Mouse (Mus musculus) forebrain, embryonic 16.5 days (tissue): ENCODE data around the gene Sync. TPM values are rescaled to one million over a fixed set of nuclear protein-coding genes. Genes with fewer than 3 reads are reported as not detected.

ENCODE experiments used
- ATAC-seq: fragments of 200-750 bp; cut with Nextera tagmentation; 2 replicates; pipeline ENCODE4 v1.8.0; 2017; ENCODE audit warnings: mild to moderate bottlenecking, moderate library complexity
- H3K27ac ChIP-seq: fragments of 300-500 bp; sonication (generic); 2 replicates; pipeline ENCODE4 v1.5.1; 2014; ENCODE audit warnings: low read length, control low read depth
- H3K27me3 ChIP-seq: fragments of 300-500 bp; sonication (generic); replicated peaks from 2 replicates; pipeline ENCODE4 v1.6.1; 2014; ENCODE audit warnings: low read length; ENCODE audit not compliant: control insufficient read depth, insufficient read depth
- H3K36me3 ChIP-seq: fragments of 300-500 bp; sonication (generic); 2 replicates; pipeline ENCODE4 v1.6.1; 2014; ENCODE audit not compliant: control insufficient read depth, insufficient read depth
- H3K4me1 ChIP-seq: fragments of 300-500 bp; sonication (generic); replicated peaks from 2 replicates; pipeline ENCODE4 v1.6.1; 2014; ENCODE audit warnings: low read length; ENCODE audit not compliant: control insufficient read depth, insufficient read depth
- H3K4me2 ChIP-seq: fragments of 300-500 bp; sonication (generic); 2 replicates; pipeline ENCODE4 v1.6.1; 2014; ENCODE audit warnings: mild to moderate bottlenecking, low read length, control low read depth
- H3K4me3 ChIP-seq: fragments of 300-500 bp; sonication (generic); replicated peaks from 2 replicates; pipeline ENCODE4 v1.5.1; 2014; ENCODE audit warnings: mild to moderate bottlenecking, low read length, control low read depth
- H3K9ac ChIP-seq: fragments of 300-500 bp; sonication (generic); replicated peaks from 2 replicates; pipeline ENCODE4 v1.6.1; 2014; ENCODE audit warnings: low read depth, low read length, control low read depth
- H3K9me3 ChIP-seq: fragments of 300-500 bp; sonication (generic); 2 replicates; pipeline ENCODE4 v1.6.1; 2016; ENCODE audit warnings: low read length; ENCODE audit not compliant: control insufficient read depth
- WGBS: fragments of 180-500 bp; shearing (Covaris S2); extraction: QIAGEN DNeasy Blood & Tissue Kit; methylation state at CpG from one replicate; pipeline ENCODE4 v1.1.7; 2014; 5-methylcytosine and 5-hydroxymethylcytosine counted together
- polyA plus RNA-seq: library from polyadenylated mRNA; unstranded; fragments of >200 nt; fragmentation: Nextera tagmentation; extraction: Ambion mirVana; gene quantifications from 2 replicates; pipeline ENCODE4 v1.2.1, GENCODE M21; 2015

Gene Sync
- polyA plus RNA-seq, 1 experiment from 2014 or later: 0.38 TPM

DNA sequence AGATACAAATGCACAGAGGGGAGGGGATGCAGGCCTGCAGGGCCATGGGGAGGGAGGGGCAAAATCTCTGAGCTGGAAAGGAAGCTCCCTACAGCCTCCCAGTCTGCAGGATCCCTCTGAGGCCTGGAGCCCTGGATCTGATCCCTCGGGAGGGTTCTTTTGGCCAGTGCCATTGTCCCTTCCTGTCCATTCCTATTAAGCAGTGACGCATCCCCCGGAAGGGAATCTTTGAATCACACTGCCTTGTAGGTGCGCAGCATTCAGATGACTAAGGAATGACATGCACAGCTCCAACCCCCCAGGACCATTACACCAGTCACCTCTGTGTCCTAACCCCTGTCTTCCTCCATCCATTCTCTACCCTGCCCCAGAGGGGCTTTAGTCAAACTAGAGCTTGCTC lies 28.3 kb upstream of the Sync start:
- ATAC-seq: no peak
- H3K4me3 ChIP-seq: no peak overlapping the region
- WGBS: 52% methylated on average over 4 of the region's 4 CpGs
- H3K36me3 ChIP-seq: no peaks in the 10 kb centered on the region
- H3K9me3 ChIP-seq: no peaks in the 10 kb centered on the region
- 0 out of 2 replicates have a peak, but pooled peaks cover 3% of the 10 kb centered on the region for H3K4me1 ChIP-seq
- H3K27ac ChIP-seq: no peak overlapping the region
- no peak overlapping the region for H3K9ac ChIP-seq
- no peaks in the 10 kb centered on the region for H3K27me3 ChIP-seq
- no peak overlapping the region for H3K4me2 ChIP-seq

DNA sequence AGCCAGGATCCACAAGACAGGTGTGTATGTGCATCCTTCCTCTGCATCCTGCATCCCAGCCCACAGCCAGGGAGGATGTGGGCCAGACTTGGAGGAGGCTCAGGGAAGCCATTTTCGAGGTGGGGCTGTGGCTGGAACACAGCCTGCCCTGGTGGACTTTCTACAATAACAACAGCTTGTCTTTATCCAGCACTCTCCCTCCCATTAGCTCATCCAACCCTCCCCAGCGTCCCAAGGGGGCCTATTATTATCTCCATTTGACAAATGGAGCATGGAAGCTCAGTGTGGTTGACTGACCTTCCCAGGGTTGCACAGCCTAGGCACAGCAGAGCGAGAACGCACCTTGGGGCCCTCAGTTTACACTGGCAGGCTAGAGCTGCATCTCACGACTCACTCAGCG lies 26.7 kb upstream of the Sync start:
- Histone ChIP-seq H3K9ac (no peak overlapping the region), H3K27me3 (no peaks in the 10 kb centered on the region), H3K36me3 (no peaks in the 10 kb centered on the region), H3K4me2 (no peak overlapping the region), H3K9me3 (no peaks in the 10 kb centered on the region), H3K4me3 (no peak overlapping the region), H3K27ac (no peak overlapping the region), H3K4me1 (0 out of 2 replicates have a peak, but pooled peaks cover 3% of the 10 kb centered on the region)
- no peak for ATAC-seq
- 12% methylated on average over 6 of the region's 6 CpGs for WGBS

GRCm38 (mm10) chr4:129261196-129261595 lies 26.2 kb upstream of the Sync start, which contains the start of gene C77080:
Gene C77080, minus strand, starts transcription at chr4:129261404.
- Histone ChIP-seq H3K36me3 (no peaks in the 10 kb centered on the region), H3K9ac (no peak within 1 kb of the TSS), H3K4me2 (no peak within 1 kb of the TSS), H3K27me3 (no peaks in the 10 kb centered on the region), H3K4me3 (no peak within 1 kb of the TSS), H3K9me3 (no peaks in the 10 kb centered on the region), H3K4me1 (0 out of 2 replicates have a peak, but pooled peaks cover 3% of the 10 kb centered on the region), H3K27ac (no peak within 1 kb of the TSS)
- ATAC-seq: no peak
- 6% methylated on average over 4 of the region's 4 CpGs for WGBS

DNA sequence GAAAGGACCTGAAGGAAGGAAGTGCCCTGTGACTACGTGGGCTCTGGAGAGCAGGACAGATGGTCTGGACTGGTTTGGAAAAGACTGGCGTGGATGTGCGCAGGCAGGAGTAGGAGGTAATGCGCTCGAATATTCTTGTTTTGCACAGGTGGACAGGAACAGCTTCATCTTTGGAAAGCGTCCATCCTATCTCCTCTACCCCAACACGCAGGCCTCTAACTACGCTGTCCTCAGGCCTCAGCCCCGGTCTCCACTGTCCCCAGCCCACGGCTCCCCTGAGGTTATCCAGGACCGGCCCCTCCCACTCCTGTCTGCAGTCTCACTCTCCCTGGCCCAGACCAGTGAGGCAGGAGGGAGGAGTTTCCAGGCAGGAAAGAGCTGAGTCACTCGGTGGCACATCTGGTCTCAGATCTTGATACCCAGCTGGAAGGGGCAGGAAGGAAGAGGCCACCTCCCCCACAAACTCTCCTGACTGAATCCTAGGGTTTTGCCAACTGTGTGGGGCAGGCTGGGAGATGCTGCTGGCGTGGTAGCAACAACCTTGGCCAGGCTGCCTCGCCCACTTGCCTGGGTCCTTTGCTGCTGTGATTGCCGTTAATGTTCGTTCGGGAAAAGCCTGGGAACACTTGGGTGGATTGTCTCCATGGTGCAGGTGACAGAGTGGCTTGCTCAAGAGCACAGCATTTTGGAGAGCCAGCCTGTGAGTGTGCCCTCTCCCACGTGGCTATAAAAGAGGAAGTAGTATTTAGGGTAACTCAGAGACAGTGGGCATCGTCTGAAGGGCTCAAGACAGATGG lies 24.0 kb upstream of the Sync start:
- Histone ChIP-seq H3K27ac (no peak overlapping the region), H3K9ac (no peak overlapping the region), H3K9me3 (no peaks in the 10 kb centered on the region), H3K4me1 (0 out of 2 replicates have a peak, but pooled peaks cover 3% of the 10 kb centered on the region), H3K4me2 (no peak overlapping the region), H3K27me3 (no peaks in the 10 kb centered on the region), H3K36me3 (no peaks in the 10 kb centered on the region), H3K4me3 (no peak overlapping the region)
- no peak for ATAC-seq
- 45% methylated on average over 19 of the region's 19 CpGs for WGBS

DNA sequence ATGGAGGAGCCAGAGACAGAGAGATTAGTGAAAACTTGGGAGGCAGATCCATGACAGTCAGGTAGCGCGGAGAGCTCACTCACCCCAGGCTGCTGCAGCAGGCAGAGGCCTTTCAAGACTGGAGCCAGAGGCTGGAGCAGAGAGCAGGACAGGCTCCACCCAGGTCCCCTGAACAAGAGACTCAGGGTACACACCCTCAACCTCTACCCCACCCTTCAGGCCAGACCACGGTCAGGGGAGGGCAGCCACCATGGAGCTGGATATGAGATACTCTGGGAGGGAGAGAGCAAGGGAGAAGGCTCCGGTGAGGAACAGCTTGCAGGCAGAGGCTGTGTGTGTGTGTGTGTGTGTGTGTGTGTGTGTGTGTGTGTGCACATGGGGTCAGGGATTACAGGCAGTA lies 21.2 kb upstream of the Sync start:
- Histone ChIP-seq H3K27ac (no peak overlapping the region), H3K36me3 (no peaks in the 10 kb centered on the region), H3K9me3 (no peaks in the 10 kb centered on the region), H3K27me3 (no peaks in the 10 kb centered on the region), H3K4me3 (no peak overlapping the region), H3K9ac (no peak overlapping the region), H3K4me1 (0 out of 2 replicates have a peak, but pooled peaks cover 3% of the 10 kb centered on the region), H3K4me2 (no peak overlapping the region)
- no peak for ATAC-seq
- 84% methylated on average over 4 of the region's 4 CpGs for WGBS

DNA sequence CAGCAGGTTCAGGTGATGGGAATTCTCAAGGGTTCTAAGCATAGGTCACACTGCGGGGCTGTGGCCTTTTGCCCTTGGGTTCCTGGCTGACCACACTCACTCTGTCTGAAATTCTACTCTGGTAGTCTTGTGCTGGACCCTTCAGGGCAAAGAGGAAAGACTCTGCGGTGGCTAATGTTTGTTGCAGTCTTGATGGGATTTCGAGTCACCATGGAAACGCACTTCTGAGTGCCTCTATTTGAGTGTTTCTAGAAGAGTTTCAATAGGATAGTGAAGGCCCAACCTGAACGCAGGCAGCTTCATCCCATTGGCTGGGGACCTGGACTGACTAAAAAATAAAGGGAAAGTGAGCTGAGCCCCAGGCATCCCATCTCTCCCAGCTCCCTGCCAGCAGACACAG lies 20.6 kb upstream of the Sync start:
- ATAC-seq: no peak
- Histone ChIP-seq H3K27ac (no peak overlapping the region), H3K4me1 (0 out of 2 replicates have a peak, but pooled peaks cover 3% of the 10 kb centered on the region), H3K36me3 (no peaks in the 10 kb centered on the region), H3K27me3 (no peaks in the 10 kb centered on the region), H3K9me3 (no peaks in the 10 kb centered on the region), H3K4me2 (no peak overlapping the region), H3K9ac (no peak overlapping the region), H3K4me3 (no peak overlapping the region)
- WGBS: 56% methylated on average over 5 of the region's 5 CpGs

- Histone ChIP-seq H3K27me3 (no peaks in the 10 kb centered on the region), H3K9ac (no peak overlapping the region), H3K4me3 (no peak overlapping the region), H3K27ac (no peak overlapping the region), H3K9me3 (no peaks in the 10 kb centered on the region), H3K4me2 (no peak overlapping the region), H3K36me3 (no peaks in the 10 kb centered on the region), H3K4me1 (peaks cover 4% of the 10 kb centered on the region; the same call in 1 of the 2 replicates)
- no peak for ATAC-seq
- 71% methylated on average over 1 of the region's 1 CpGs for WGBS
These were observed 18.7 kb upstream of the Sync start for GRCm38 (mm10) chr4:129268698-129269097.

GRCm38 (mm10) chr4:129271991-129272755 lies 15.2 kb upstream of the Sync start:
- Histone ChIP-seq H3K4me3 (no peak overlapping the region), H3K4me1 (peaks cover 4% of the 10 kb centered on the region; the same call in 1 of the 2 replicates), H3K27me3 (no peaks in the 10 kb centered on the region), H3K4me2 (no peak overlapping the region), H3K9me3 (no peaks in the 10 kb centered on the region), H3K36me3 (no peaks in the 10 kb centered on the region), H3K9ac (no peak overlapping the region), H3K27ac (no peak overlapping the region)
- WGBS: 17% methylated on average over 15 of the region's 15 CpGs
- ATAC-seq: no peak

- no peak overlapping the region for H3K4me3 ChIP-seq
- no peak overlapping the region for H3K4me2 ChIP-seq
- H3K9me3 ChIP-seq: no peaks in the 10 kb centered on the region
- ATAC-seq: no peak
- no peaks in the 10 kb centered on the region for H3K36me3 ChIP-seq
- peaks cover 4% of the 10 kb centered on the region; the same call in 1 of the 2 replicates for H3K4me1 ChIP-seq
- WGBS: 35% methylated on average over 5 of the region's 5 CpGs
- H3K27ac ChIP-seq: no peak overlapping the region
- no peaks in the 10 kb centered on the region for H3K27me3 ChIP-seq
- H3K9ac ChIP-seq: no peak overlapping the region
These were observed 14.7 kb upstream of the Sync start for GRCm38 (mm10) chr4:129272756-129273046.
